Mouse (Mus musculus) left cerebral cortex, postnatal 25 days (tissue): ENCODE results near the gene Fkbp8. TPM values are rescaled to one million over a fixed set of nuclear protein-coding genes. Genes with fewer than 3 reads are reported as not detected.
"Not testable (repeated sequence)": the region's sequence is repeated elsewhere in the genome, so short reads cannot be mapped to it uniquely, and the experiment has no call there.

Source experiments
- DNase-seq, 2 experiments: peaks; one replicate each; pipeline ENCODE4 v3.0.0; 2022; ENCODE audit warnings: low spot score in 2 of 2, mixed read lengths in 1 of 2
- intact Hi-C: fragments of 180-260 bp; cut with DNase I; formaldehyde crosslinking; loops from one replicate; pipeline ENCODE4 v1.15.1; 2025
- total RNA-seq, 2 experiments: library from RNA; stranded (reverse); gene quantifications; 2 replicates each; pipeline ENCODE4 v1.2.3; 2021

The Fkbp8 gene
- total RNA-seq, 2 experiments from 2014 or later = 403 TPM

DNA sequence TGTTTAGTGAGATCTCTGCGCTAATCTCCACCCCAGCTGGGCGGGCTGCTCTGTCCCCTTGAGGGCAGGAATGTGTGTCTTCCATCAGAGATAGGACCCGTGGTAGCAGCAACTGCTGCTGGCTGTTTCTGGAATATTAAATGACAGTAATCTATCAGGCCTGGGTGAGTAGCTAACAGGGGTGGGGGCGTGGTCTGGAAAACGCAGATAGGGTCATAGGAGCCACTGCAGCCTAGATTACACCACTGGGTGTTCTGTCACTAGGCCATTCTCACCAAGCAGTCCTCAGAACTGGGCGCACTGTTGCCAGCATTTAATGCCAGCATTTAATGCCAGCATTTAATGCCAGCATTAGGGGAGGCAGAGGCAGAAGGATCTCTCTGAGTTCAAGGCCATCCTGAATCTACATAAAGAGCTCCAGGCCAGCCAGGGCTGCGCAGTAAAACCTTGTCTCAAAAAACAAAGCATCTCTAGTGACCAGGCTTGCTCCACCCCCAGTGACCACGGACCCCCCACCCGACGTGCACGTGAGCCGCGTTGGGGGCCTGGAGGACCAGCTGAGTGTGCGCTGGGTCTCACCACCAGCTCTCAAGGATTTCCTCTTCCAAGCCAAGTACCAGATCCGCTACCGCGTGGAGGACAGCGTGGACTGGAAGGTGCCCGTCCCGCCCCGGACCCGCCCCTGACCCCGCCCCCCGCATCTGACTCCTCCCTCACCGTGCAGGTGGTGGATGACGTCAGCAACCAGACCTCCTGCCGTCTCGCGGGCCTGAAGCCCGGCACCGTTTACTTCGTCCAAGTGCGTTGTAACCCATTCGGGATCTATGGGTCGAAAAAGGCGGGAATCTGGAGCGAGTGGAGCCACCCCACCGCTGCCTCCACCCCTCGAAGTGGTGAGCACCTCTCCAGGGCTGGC lies 26.9 kb upstream of the Fkbp8 start:
- no peak for DNase-seq
- intact Hi-C loops = no loop called here

DNA sequence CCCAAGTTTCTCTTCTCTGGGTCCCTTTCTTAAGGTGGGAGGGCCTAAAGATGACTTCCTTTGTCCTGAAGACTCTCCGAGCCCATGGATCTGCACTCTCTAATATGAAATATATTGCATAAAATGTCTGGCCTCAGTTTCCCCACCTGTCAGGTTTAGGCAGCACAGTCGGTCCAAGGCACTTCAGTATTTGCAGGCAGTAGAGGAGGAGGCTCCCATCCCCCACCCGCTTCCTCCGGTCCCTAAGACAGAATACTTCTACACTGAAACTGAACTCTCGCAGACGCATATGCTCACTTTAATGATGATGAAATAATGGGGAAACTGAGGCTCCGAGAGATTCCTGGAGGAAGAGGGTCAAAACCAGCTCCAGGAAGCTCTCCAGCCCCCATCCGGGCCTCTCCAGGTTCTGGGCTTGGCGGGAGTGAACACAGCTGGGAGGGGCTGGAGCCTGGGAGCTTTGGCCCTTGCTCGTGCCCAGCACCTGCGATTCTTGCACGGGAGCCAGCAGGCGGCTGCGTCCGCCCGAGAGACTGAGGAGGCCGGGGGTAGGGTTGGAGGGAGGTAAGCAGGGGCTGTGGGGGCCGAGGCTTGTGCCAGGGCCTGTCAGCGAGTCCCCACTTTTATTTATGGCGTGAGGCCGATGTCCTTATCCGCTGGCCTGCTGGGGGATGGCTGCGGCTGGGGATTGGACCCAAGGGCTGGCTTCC lies 25.5 kb upstream of the Fkbp8 start:
- no peak for DNase-seq
- intact Hi-C loops = loop anchor here (2.0 kb wide), 1 partner anchor 85 kb away; no protein-coding TSS in a partner anchor

DNA sequence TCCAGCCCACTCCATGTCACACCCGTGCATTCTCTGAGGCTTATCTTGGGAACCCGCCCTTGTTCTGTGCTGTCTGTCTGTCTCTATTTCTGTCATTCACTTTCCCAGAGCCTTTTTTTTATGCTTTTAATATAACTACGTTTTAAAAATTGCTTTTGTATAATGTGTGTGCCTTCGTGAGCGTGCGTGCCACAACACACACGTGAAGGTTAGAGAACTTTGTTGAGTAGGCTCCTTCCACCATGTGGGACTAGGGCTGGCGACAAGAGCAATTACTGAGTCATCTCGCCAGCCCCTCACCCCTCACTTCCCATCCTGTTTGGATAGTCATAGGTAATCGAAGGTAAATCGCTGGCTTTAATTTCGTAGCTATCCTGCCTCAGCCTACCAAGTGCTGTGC lies 25.0 kb upstream of the Fkbp8 start:
- peak in 1 of 2 experiments; percentile 38 for DNase-seq
- intact Hi-C loops = loop anchor here (2.0 kb wide), 1 partner anchor 86 kb away; no protein-coding TSS in a partner anchor

DNA sequence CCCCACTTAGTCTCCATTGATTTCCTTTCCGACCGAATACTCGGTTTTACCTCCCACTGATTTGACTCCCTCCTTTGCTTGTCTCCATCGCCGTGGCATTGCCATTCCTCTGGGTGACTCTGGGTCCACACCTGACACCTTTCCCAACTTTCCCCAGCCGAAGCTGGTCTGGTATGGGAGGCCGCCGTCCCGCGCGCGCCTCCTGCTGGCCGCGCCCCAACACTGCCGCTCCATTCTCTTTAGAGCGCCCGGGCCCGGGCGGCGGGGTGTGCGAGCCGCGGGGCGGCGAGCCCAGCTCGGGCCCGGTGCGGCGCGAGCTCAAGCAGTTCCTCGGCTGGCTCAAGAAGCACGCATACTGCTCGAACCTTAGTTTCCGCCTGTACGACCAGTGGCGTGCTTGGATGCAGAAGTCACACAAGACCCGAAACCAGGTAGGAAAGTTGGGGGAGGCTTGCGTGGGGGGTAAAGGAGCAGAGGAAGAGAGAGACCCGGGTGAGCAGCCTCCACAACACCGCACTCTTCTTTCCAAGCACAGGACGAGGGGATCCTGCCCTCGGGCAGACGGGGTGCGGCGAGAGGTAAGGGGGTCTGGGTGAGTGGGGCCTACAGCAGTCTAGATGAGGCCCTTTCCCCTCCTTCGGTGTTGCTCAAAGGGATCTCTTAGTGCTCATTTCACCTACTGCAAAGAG lies 24.3 kb upstream of the Fkbp8 start:
- peak; percentile 55 to 63 for DNase-seq
- intact Hi-C loops = loop anchor here (1.0 to 2.0 kb wide), 2 partner anchors 86 to 120 kb away; no protein-coding TSS in a partner anchor

DNA sequence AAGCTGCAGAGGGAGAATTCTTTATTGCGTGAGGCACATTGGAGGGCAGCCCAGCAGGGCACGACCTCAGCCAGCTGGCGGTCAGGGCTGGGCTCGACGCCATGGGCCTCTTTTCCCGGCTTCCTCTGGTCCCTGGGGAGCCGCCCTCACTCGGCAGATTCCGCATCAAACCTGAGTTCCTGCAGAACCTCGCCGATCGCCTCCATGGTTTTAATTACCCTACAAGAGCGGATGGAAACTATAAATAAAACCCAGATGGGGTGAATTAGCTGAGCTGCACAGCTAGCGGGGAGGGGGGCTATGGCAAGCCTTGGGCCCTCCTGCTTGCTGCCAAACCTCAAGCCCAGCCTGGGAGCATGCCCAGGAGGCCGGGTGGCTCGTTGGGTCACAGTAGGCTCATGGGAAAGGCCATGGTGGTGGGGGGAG lies 23.2 kb upstream of the Fkbp8 start:
- peak; percentile 47 for DNase-seq
- intact Hi-C loops = no loop called here

DNA sequence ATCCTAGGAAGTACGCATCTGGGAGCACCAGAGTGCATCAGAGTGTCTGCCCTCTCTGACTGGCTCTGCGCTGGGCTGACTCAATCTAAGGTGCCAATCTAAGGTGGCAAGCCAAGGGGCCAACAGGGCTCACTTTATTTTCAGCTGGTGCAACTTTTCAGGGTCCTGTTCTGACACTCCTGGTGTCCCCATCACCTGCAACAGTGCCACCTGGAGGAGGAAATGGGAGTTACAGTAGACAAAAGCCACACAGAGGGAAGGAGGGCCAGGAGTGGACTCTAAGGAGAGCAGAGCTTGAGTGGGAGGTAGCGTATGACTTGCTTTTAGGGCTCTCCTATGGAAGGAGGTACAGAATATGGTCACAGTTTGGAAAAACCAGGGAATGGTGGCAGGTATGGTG lies 22.7 kb upstream of the Fkbp8 start:
- intact Hi-C loops = loop anchor here (5.0 kb wide), 1 partner anchor 153 kb away; the partner anchor contains the start of gene Upf1
- DNase-seq = peak; percentile 77 to 87

DNA sequence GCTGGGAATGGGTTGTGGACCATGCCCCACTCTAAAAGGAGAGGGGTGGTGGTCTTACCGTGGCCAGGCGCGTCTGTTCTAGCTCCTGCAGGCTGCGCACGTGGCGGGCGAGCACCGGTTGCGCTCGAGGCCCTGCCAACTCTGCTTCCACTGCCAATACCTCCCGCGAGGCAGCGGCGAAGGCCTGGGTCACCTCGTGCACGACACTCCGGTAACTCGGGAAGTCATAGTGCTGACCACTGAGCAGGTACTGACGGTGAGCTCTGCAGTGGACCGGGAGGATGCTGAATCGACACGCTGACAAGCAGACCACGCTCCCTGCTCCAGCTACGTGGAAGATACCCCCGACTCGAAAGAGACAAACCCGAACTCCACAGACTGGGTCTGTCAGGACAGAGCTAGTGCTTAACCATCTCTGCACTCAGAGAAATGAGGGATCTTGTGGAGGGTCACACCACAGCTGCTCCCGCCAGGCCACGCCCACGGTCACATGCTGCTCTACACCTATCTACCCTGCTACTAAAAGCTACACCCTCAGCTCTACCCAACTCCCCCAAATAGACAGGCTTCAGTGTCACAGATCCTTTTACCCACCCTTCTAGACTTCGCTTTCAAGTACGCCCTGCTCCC lies 21.7 kb upstream of the Fkbp8 start:
- intact Hi-C loops = loop anchor here (5.0 kb wide), 1 partner anchor 154 kb away; the partner anchor contains the start of gene Upf1
- no peak for DNase-seq

DNA sequence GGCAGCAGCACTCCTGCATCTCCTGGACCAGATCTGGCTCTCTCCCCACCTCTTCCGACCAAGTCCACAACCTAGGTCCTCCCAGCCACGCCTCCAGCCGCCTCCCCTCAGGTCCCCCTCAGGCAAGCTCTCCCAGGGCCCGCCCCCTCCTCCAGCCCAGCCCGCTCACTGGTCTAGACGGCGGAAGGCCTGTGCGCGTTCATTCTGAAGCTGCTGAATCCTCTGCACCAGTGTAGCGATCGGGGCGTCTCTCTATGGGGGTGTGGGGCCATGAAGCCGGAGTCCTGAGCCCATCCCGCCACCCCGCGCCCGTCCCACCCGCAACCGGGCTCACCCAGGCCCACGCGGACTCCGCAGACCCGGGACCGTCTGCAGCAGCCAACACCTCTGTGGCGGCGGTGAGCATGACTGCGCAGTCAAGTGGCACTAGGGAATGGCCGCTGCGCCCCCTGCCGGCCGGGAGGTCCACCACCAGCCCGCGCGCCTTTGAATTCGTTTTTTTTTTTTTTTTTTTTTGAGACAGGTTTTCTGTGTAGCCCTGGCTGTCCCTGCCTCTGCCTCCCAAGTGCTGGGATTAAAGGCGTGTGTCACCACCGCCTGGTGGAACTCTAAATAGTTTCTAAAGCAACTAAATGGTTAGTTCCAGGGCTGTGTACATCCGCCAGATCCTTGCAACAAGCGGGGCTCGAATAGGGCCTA lies 21.0 kb upstream of the Fkbp8 start, which contains the start of gene Rex1bd:
TSS of gene Rex1bd (minus strand) at position 425 of the 699 bp plus-strand sequence.
- intact Hi-C loops = loop anchor here (5.0 kb wide), 1 partner anchor 154 kb away; the partner anchor contains the start of gene Upf1
- DNase-seq = peak; percentile 94 to 95

DNA sequence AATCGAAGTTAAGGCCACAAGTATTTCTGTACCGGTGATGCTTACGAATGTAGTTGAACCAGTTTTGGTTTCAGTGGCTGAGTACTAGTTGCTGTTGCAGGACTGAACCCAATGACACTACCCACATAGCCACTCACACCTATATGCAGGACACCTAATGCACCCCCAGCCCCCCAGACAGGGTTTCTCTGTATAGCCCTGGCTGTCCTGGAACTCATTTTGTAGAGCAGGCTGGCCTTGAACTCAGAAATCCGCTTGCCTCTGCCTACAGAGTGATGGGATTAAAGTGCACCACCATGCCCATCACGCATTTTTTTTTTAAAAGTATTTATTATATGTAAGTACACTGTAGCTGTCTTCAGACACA lies 20.5 kb upstream of the Fkbp8 start:
- intact Hi-C loops = loop anchor here (5.0 kb wide), 1 partner anchor 155 kb away; the partner anchor contains the start of gene Upf1
- DNase-seq = no peak

DNA sequence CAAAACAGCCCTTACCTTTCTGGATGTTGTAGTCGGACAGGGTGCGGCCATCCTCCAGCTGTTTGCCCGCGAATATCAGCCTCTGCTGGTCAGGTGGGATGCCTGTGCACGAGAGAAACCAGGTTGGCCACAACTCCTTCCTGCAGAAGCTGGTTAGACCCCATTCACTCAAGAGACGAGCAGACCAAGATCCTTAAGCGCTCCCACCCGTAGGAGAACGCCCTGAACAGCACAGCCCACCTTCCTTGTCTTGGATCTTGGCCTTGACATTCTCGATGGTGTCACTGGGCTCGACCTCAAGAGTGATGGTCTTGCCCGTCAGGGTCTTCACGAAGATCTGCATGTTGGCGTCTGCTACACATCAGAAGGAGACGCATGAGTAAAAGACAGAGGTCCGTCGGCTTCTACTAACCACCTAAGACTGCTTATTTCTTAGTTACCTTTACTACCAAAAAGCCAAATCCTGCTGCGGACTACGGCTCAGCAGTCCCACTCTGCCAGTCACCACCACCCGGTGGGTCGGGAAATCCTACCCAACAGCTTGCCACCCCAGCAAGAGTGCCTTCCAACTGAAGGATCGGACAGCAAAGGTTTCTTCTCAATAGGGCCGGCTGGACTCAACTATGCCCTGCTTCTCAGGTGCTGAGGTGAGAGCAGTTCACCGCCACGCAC lies 18.1 kb upstream of the Fkbp8 start:
- intact Hi-C loops = loop anchor here (5.0 kb wide), 1 partner anchor 157 kb away; the partner anchor contains the start of gene Upf1

DNA sequence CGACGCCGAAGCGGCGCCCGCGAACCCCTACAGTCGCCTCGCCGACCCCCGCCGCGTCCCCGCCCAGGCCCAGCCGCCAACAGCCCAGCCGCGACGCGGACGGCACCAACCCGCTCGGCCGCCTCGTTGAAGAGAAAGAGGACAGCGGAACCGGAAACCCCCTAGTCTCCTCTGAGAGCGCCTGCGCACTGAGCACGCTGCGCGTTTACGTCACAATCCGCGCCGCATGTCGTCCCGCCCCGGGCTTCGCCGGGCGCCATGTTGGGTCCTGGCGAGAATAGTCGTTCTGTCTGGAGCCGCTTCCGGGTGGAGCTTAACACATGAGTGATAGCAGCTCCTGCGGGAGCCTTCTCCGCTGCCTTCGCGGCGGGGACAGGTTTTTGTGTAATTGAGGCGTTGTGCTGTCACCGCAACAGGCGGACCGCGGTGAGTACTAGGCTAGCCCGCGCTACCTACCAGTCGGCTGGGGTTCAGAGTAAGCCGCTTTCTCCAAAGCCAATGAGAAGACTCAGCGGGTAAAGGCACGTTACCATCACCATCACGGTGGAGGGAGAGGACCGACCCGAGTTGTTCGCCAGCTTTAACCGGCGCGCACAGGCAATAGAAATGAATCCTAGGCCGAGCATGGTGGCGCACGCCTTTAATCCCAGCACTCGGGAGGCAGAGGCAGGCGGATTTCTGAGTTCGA lies 17.2 kb upstream of the Fkbp8 start, which contains the start of gene Uba52:
TSS of gene Uba52 (minus strand) at position 574 of the 688 bp plus-strand sequence.
- intact Hi-C loops = no loop called here
- DNase-seq = peak; percentile 98 to 99

More for the DNA sequence above, 18.1 kb upstream of the Fkbp8 start:
- no peak for DNase-seq

DNA sequence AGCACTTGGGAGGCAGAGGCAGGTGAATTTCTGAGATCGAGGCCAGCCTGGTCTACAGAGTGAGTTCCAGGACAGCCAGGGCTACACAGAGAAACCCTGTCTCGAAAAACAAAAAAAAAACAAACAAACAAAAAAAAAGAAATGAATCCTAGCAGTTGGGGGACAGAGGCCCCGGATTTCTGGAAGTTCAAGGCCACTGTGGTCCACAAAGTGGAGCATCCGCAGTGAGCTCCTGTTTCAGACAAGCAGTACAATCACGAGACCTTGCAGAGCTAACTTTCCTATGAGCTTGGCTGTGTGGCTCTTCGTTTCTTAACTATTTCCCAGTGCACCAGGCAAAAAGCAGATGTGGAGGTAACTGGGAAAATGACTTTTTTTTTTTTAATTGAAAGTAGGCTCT lies 16.4 kb upstream of the Fkbp8 start:
- DNase-seq, intact Hi-C loops: not testable (repeated sequence)

DNA sequence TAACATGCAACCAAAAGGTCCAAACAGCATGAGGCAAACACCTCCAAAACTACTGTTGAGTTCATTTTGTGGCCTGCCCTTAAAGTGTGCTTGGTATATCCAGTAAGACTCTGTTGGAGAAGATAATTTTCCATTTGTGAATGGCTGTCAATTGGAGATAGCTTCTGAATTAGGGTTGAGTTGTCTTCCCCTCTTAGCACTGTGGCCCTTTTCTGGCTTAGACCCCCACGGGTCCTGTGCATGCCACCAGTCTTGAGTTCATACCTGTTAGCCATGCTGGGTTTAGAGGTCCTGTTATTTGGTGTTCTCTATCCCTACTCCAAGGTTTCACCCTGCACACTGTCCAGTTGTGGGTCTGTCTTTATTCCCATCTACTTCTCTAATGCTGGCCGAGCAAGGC lies 15.8 kb upstream of the Fkbp8 start:
- DNase-seq = no peak
- intact Hi-C loops = no loop called here

DNA sequence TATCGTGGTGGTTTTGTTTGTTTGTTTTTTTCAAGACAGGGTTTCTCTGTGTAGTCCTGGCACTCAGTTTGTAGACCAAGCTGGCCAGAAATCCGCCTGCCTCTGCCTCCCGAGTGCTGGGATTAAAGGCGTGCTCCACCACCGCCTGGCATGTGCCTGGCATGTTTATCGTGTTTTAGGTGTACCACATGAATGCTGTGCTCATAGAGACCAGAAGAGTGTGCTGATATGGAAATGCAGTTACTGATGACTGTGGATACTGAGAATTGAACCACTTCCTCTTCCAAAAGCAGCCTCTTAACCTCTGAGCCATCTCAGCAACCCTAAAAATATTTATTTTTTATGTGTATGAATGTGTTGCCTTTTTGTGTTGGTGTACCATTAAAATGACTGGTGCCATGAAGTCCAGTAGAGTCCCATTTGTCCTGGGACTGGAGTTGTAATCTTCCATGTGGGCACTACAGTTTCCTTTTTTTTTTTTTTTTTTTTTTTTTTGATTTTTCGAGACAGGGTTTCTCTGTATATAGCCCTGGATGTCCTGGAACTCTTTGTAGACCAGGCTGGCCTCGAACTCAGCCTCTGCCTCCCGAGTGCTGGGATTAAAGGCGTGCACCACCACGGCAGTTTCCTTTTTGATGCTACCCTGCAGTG lies 15.1 kb upstream of the Fkbp8 start:
- intact Hi-C loops = no loop called here
- DNase-seq = no peak

DNA sequence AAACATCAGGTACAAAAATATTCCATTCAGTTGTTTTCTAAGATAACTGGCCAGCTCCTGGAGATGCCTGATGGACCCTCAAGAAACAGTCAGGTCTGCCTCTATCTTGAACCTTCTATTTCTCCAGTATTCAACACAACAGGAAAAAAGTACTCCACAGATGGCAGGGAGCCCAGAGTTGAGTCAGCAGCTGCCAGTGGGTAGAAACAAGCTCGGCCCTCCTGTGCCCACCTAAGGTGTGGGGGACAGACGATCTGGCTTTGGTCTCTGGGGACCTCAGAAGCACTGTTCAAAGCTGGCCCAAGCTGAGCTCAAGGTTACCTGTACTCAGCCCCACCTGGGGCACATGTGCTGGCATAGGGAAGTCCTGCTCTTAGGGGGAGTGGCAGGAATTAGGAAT lies 14.1 kb upstream of the Fkbp8 start:
- intact Hi-C loops = no loop called here
- peak in 1 of 2 experiments; percentile 89 for DNase-seq

DNA sequence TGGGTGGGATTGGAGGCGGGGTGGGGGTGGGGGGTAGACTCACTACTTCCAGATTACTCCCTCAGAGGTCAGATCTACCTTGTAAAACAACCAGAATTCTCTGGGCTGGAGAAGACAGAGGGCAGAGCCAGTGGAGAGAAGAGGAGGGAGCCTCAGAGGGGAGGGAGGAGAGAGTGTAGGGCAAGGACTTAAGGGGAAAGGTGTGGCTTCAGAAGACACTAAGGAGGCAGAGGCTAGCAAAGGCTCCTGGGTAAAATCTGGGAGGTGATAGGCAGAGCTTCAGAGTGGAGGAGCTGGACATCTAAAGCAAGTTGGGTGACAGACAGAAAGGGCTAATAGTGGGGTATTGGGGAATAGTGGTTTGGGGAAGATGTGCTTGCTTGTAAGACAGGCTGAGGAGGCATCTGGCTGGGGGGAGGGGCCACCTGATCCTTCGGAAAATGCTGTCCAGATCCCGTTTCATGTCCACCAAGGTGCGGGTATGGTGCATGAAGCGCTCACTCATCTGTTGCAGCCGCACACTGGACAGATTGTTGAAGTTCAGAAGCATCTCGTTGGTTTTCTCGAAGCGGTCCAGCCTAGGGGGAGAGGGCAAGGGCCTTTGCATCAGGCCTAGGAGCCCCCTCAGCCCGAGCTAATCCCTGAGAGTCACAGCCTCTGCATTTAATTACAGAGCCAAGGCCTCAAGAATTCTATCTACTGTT lies 9.4 kb upstream of the Fkbp8 start:
- intact Hi-C loops = no loop called here
- no peak for DNase-seq
